Mouse (Mus musculus): ENCODE results near the gene Crtap.

Gene Crtap

GRCm38 (mm10) chr9:114389905-114390748 lies at the start of gene Crtap:
Crtap (minus strand) TSS chr9:114390675.
- DNase-seq (ENCODE audit: low read depth, low spot score): peak; percentile 88

GRCm38 (mm10) chr9:114435668-114436067 lies 45.2 kb upstream of the Crtap start:
- no peak for DNase-seq (ENCODE audit: low read depth, low spot score)

- DNase-seq (ENCODE audit: low read depth, low spot score): no peak
Observed at GRCm38 (mm10) chr9:114428103-114428834, 37.8 kb upstream of the Crtap start.

GRCm38 (mm10) chr9:114427425-114427824 lies 37.0 kb upstream of the Crtap start:
- no peak for DNase-seq (ENCODE audit: low read depth, low spot score)

- DNase-seq (ENCODE audit: low read depth, low spot score): no peak
Observed at GRCm38 (mm10) chr9:114426201-114426600, 35.7 kb upstream of the Crtap start.

GRCm38 (mm10) chr9:114425576-114425975 lies 35.1 kb upstream of the Crtap start:
- no peak for DNase-seq (ENCODE audit: low read depth, low spot score)

GRCm38 (mm10) chr9:114421797-114422196 lies 31.3 kb upstream of the Crtap start:
- DNase-seq (ENCODE audit: low read depth, low spot score): no peak

GRCm38 (mm10) chr9:114421045-114421444 lies 30.6 kb upstream of the Crtap start:
- no peak for DNase-seq (ENCODE audit: low read depth, low spot score)

GRCm38 (mm10) chr9:114420443-114420842 lies 30.0 kb upstream of the Crtap start:
- no peak for DNase-seq (ENCODE audit: low read depth, low spot score)

GRCm38 (mm10) chr9:114418187-114418586 lies 27.7 kb upstream of the Crtap start:
- DNase-seq (ENCODE audit: low read depth, low spot score): peak; percentile 78

GRCm38 (mm10) chr9:114416646-114417517 lies 26.4 kb upstream of the Crtap start:
- no peak for DNase-seq (ENCODE audit: low read depth, low spot score)

GRCm38 (mm10) chr9:114415701-114416100 lies 25.2 kb upstream of the Crtap start:
- DNase-seq (ENCODE audit: low read depth, low spot score): peak; percentile 72

- DNase-seq (ENCODE audit: low read depth, low spot score): no peak
Observed at GRCm38 (mm10) chr9:114413866-114414265, 23.4 kb upstream of the Crtap start.

- no peak for DNase-seq (ENCODE audit: low read depth, low spot score)
Observed at GRCm38 (mm10) chr9:114412406-114412805, 21.9 kb upstream of the Crtap start.

- no peak for DNase-seq (ENCODE audit: low read depth, low spot score)
Observed at GRCm38 (mm10) chr9:114411295-114411694, 20.8 kb upstream of the Crtap start.

- DNase-seq (ENCODE audit: low read depth, low spot score): no peak
Observed at GRCm38 (mm10) chr9:114410313-114410862, 19.9 kb upstream of the Crtap start.

- DNase-seq (ENCODE audit: low read depth, low spot score): no peak
Observed at GRCm38 (mm10) chr9:114407676-114408075, 17.2 kb upstream of the Crtap start.

GRCm38 (mm10) chr9:114401685-114402080 lies 11.2 kb upstream of the Crtap start:
- DNase-seq (ENCODE audit: low read depth, low spot score): peak; percentile 79

- peak; percentile 95 for DNase-seq (ENCODE audit: low read depth, low spot score)
Observed at GRCm38 (mm10) chr9:114400949-114401684, 10.6 kb upstream of the Crtap start, which contains the start of the genes Glb1 and Tmppe. Glb1 (plus strand) TSS chr9:114401076. Tmppe (plus strand) TSS chr9:114401105.

- no peak for DNase-seq (ENCODE audit: low read depth, low spot score)
Observed at GRCm38 (mm10) chr9:114400588-114400948, 10.1 kb upstream of the Crtap start.

GRCm38 (mm10) chr9:114399680-114400079 lies 9.2 kb upstream of the Crtap start:
- DNase-seq (ENCODE audit: low read depth, low spot score): no peak
